ENCODE assay signal across 8 mouse cellular contexts in the genomic region with DNA sequence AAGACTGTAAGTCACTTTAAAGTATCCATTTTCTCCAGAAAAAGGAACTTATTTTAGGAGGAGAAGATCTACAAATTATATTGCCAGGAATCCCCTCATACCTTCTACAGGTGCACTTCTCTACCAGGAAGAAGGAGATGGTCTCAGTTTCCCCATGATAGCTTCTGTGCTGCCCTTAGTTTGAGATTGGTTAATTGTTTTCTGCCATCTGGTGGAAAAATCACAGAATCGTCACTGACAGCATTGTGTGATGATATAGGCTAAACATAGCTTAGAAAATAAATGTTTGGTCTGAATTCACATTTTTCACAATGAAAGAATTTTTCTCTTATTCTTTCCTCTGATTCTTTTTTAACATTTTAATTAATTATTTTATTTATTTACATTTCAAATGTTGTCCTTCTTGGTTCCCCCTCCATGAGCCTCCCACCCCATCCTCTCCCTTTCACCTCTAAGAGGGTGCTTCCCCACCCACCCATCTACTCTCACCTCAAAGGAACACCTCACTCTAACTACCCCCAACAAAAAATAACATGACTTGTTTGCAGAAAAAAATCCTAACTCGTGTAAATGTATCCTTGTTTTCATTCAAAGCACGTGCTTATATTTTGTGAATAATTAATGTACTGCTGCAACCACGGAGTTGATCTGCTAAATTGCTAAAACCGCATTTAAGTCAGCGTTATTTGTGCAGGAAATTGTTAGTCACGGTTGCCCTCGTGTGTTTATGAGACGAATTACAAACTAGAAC.
DNase-seq lines count a peak whose midpoint lies in the region; ATAC-seq and TF ChIP-seq lines count a peak whose summit lies in the region.
"Had no signal": no experiment of that assay in that cellular context is flagged by ENCODE, and none has a peak within 500 bp of the region (broad histone marks: within the 10 kb centered on the region; RNA-seq: fewer than 3 reads in every experiment).

No protein-coding gene starts in this region.

- no peak overlapping the region for H3K4me3 ChIP-seq in kidney, embryonic 16.5 days (ENCODE audit: low read length)
- no peak overlapping the region for H3K4me3 ChIP-seq in forebrain, embryonic 11.5 days (ENCODE audit: low read depth, low read length)
- peak overlapping the region; percentile 11; the same call in 1 of the 2 replicates for H3K4me3 ChIP-seq in midbrain, embryonic 15.5 days

- no peaks in the 10 kb centered on the region for H3K27me3 ChIP-seq in kidney, embryonic 16.5 days (ENCODE audit: insufficient read depth, low read length)
- no peaks in the 10 kb centered on the region for H3K27me3 ChIP-seq in forebrain, embryonic 11.5 days (ENCODE audit: control insufficient read depth, insufficient read depth, low read length)
- no peaks in the 10 kb centered on the region for H3K27me3 ChIP-seq in midbrain, embryonic 15.5 days (replicated peaks)

- no peak for ATAC-seq in kidney, embryonic 16.5 days (ENCODE audit: low FRiP score, low TSS enrichment)
- ATAC-seq in forebrain, embryonic 11.5 days (replicated peaks; ENCODE audit: low FRiP score) = peak; percentile 69
- ATAC-seq in midbrain, embryonic 15.5 days (replicated peaks) = peak; percentile 91
- no peak for ATAC-seq in megakaryocyte-erythroid progenitor cell, adult 5-6 weeks (replicated peaks; ENCODE audit: low FRiP score, low TSS enrichment, poor library complexity, severe bottlenecking)

- no peak overlapping the region for H3K9ac ChIP-seq in kidney, embryonic 16.5 days (replicated peaks; ENCODE audit: low read length)
- H3K9ac ChIP-seq in forebrain, embryonic 11.5 days (ENCODE audit: low read length) = no peak overlapping the region
- no peak overlapping the region for H3K9ac ChIP-seq in midbrain, embryonic 15.5 days

- TF ChIP-seq CTCF in brain, embryonic 14.5 days (IDR thresholded peaks at IDR 0.05; ENCODE audit: borderline replicate concordance, extremely low read depth, insufficient read depth, insufficient read length) = peak; percentile 21; the same call in 1 of the 2 replicates

- peaks cover 6% of the 10 kb centered on the region; the same call in 1 of the 2 replicates for H3K9me3 ChIP-seq in kidney, embryonic 16.5 days (ENCODE audit: low read length)
- H3K9me3 ChIP-seq in forebrain, embryonic 11.5 days (ENCODE audit: control insufficient read depth, low read length) = peaks cover 8% of the 10 kb centered on the region
- peaks cover 4% of the 10 kb centered on the region; the same call in 1 of the 2 replicates for H3K9me3 ChIP-seq in midbrain, embryonic 15.5 days

- H3K36me3 ChIP-seq in kidney, embryonic 16.5 days (ENCODE audit: insufficient read depth, low read length) = no peaks in the 10 kb centered on the region
- peaks cover 8% of the 10 kb centered on the region for H3K36me3 ChIP-seq in forebrain, embryonic 11.5 days (ENCODE audit: control insufficient read depth, insufficient read depth, low read length)
- H3K36me3 ChIP-seq in midbrain, embryonic 15.5 days (replicated peaks) = peaks cover 7% of the 10 kb centered on the region

- WGBS in kidney, embryonic 16.5 days = 8% methylated on average over 9 of the region's 9 CpGs
- WGBS in forebrain, embryonic 11.5 days = 3% methylated on average over 9 of the region's 9 CpGs
- WGBS in midbrain, embryonic 15.5 days = 2% methylated on average over 9 of the region's 9 CpGs

- H3K27ac ChIP-seq in kidney, embryonic 16.5 days (ENCODE audit: low read length) = no peak overlapping the region
- H3K27ac ChIP-seq in forebrain, embryonic 11.5 days (ENCODE audit: low read depth, low read length) = no peak overlapping the region
- H3K27ac ChIP-seq in midbrain, embryonic 15.5 days = no peak overlapping the region

- no peak for TF ChIP-seq POLR2A in brain, embryonic 14.5 days (IDR thresholded peaks at IDR 0.05; ENCODE audit: borderline replicate concordance, extremely low read depth, insufficient read depth, insufficient read length, poor library complexity, severe bottlenecking)

- no peak for DNase-seq in kidney, postnatal 36 days
- peak; percentile 92 for DNase-seq in brain, embryonic 14.5 days (ENCODE audit: low read depth)
- no peak for DNase-seq in forebrain, embryonic 11.5 days (ENCODE audit: low spot score)
- no peak for DNase-seq in cerebellum, postnatal 4 days (ENCODE audit: low spot score in 2 of 2)
- DNase-seq: lung, postnatal 36 days had no signal

- no peaks in the 10 kb centered on the region for H3K4me1 ChIP-seq in kidney, embryonic 16.5 days (ENCODE audit: insufficient read depth, low read length)
- H3K4me1 ChIP-seq in forebrain, embryonic 11.5 days (replicated peaks; ENCODE audit: control insufficient read depth, insufficient read depth, low read length) = no peaks in the 10 kb centered on the region; the same call in 1 of the 2 replicates
- H3K4me1 ChIP-seq in midbrain, embryonic 15.5 days = no peaks in the 10 kb centered on the region; the same call in 1 of the 2 replicates

- H3K4me2 ChIP-seq in kidney, embryonic 16.5 days (replicated peaks; ENCODE audit: low read depth, low read length) = peak overlapping the region; percentile 20; the same call in 1 of the 2 replicates
- H3K4me2 ChIP-seq in forebrain, embryonic 11.5 days (ENCODE audit: low read depth, low read length, severe bottlenecking) = peak overlapping the region; percentile 12; the same call in 1 of the 2 replicates
- H3K4me2 ChIP-seq in midbrain, embryonic 15.5 days = peak overlapping the region; percentile 43

Comparison
In these comparisons a context has a peak if more than half of its experiments do, and no peak if none do; other contexts are left out.
1. ATAC-seq: peak in forebrain, embryonic 11.5 days (single experiment) and midbrain, embryonic 15.5 days (single experiment); none in kidney, embryonic 16.5 days (single experiment) and megakaryocyte-erythroid progenitor cell, adult 5-6 weeks (single experiment).
2. Peak in every context shown above with its lines, with median percentiles within 50 percentile points of each other: H3K4me2 ChIP-seq.